Mouse (Mus musculus): ENCODE data around the gene AI413582.

AI413582 gene

GRCm38 (mm10) chr17:27565163-27565941, at the start of gene AI413582:
Gene AI413582, minus strand, starts transcription at chr17:27565756.
- peak; percentile 82 for DNase-seq (ENCODE audit: low read depth, low spot score)

GRCm38 (mm10) chr17:27613016-27613415, 47.5 kb upstream of the AI413582 start:
- no peak for DNase-seq (ENCODE audit: low read depth, low spot score)

- no peak for DNase-seq (ENCODE audit: low read depth, low spot score)
Measured at GRCm38 (mm10) chr17:27611994-27612393, 46.4 kb upstream of the AI413582 start.

GRCm38 (mm10) chr17:27611519-27611884, 45.9 kb upstream of the AI413582 start:
- DNase-seq (ENCODE audit: low read depth, low spot score): no peak

- DNase-seq (ENCODE audit: low read depth, low spot score): no peak
Measured at GRCm38 (mm10) chr17:27610679-27611518, 45.3 kb upstream of the AI413582 start.

- no peak for DNase-seq (ENCODE audit: low read depth, low spot score)
Measured at GRCm38 (mm10) chr17:27609576-27609975, 44.0 kb upstream of the AI413582 start.

- no peak for DNase-seq (ENCODE audit: low read depth, low spot score)
Measured at GRCm38 (mm10) chr17:27603522-27604234, 38.1 kb upstream of the AI413582 start.

- no peak for DNase-seq (ENCODE audit: low read depth, low spot score)
Measured at GRCm38 (mm10) chr17:27603036-27603435, 37.5 kb upstream of the AI413582 start.

GRCm38 (mm10) chr17:27600869-27601268, 35.3 kb upstream of the AI413582 start:
- no peak for DNase-seq (ENCODE audit: low read depth, low spot score)

- DNase-seq (ENCODE audit: low read depth, low spot score): no peak
Measured at GRCm38 (mm10) chr17:27600286-27600685, 34.7 kb upstream of the AI413582 start.

GRCm38 (mm10) chr17:27596376-27597190, 31.0 kb upstream of the AI413582 start:
- no peak for DNase-seq (ENCODE audit: low read depth, low spot score)

GRCm38 (mm10) chr17:27595659-27596375, 30.3 kb upstream of the AI413582 start:
- DNase-seq (ENCODE audit: low read depth, low spot score): no peak

GRCm38 (mm10) chr17:27592565-27592910, 27.0 kb upstream of the AI413582 start:
- no peak for DNase-seq (ENCODE audit: low read depth, low spot score)

GRCm38 (mm10) chr17:27591826-27592564, 26.4 kb upstream of the AI413582 start:
- no peak for DNase-seq (ENCODE audit: low read depth, low spot score)

GRCm38 (mm10) chr17:27588231-27588630, 22.7 kb upstream of the AI413582 start:
- no peak for DNase-seq (ENCODE audit: low read depth, low spot score)

GRCm38 (mm10) chr17:27587252-27587651, 21.7 kb upstream of the AI413582 start:
- DNase-seq (ENCODE audit: low read depth, low spot score): no peak

GRCm38 (mm10) chr17:27586661-27587060, 21.1 kb upstream of the AI413582 start:
- no peak for DNase-seq (ENCODE audit: low read depth, low spot score)

GRCm38 (mm10) chr17:27583185-27583894, 17.8 kb upstream of the AI413582 start:
- DNase-seq (ENCODE audit: low read depth, low spot score): no peak

- DNase-seq (ENCODE audit: low read depth, low spot score): no peak
Measured at GRCm38 (mm10) chr17:27580392-27581068, 15.0 kb upstream of the AI413582 start.
